19 mouse cellular contexts compared by ENCODE assay signal in genomic region chr4:134868490-134868889, GRCm38 (mm10). TPM values are rescaled to one million over a fixed set of nuclear protein-coding genes. Genes with fewer than 3 reads are reported as not detected.
A peak's percentile ranks its signal among the peaks of the same experiment; 100 is the strongest.
DNase-seq lines count a peak whose midpoint lies in the region; ATAC-seq and TF ChIP-seq lines count a peak whose summit lies in the region.
"Had no signal": no experiment of that assay in that cellular context is flagged by ENCODE, and none has a peak within 500 bp of the region (broad histone marks: within the 10 kb centered on the region; RNA-seq: fewer than 3 reads in every experiment).

No protein-coding gene starts in this region.

- peaks cover 47% of the 10 kb centered on the region for H3K27me3 ChIP-seq in heart, embryonic 10.5 days (ENCODE audit: insufficient read depth, poor library complexity, severe bottlenecking)
- peaks cover 50% of the 10 kb centered on the region for H3K27me3 ChIP-seq in E14TG2a.4 (ENCODE audit: insufficient read depth, low read length)
- H3K27me3 ChIP-seq in liver, embryonic 12.5 days (replicated peaks) = 0 out of 2 replicates have a peak, but pooled peaks cover 9% of the 10 kb centered on the region

- peak overlapping the region; percentile 46 for H3K4me3 ChIP-seq in heart, embryonic 10.5 days
- H3K4me3 ChIP-seq in E14TG2a.4 (replicated peaks; ENCODE audit: low read length) = peak overlapping the region; percentile 55
- H3K4me3 ChIP-seq in liver, embryonic 12.5 days = peak overlapping the region; percentile 82
- H3K4me3 ChIP-seq: midbrain, embryonic 10.5 days; neural tube, embryonic 13.5 days had no signal

- H3K27ac ChIP-seq in heart, embryonic 10.5 days = peak overlapping the region; percentile 70; the same call in 1 of the 2 replicates
- H3K27ac ChIP-seq in liver, embryonic 12.5 days = peak overlapping the region; percentile 96
- H3K27ac ChIP-seq: midbrain, embryonic 10.5 days; neural tube, embryonic 13.5 days had no signal

- no peaks in the 10 kb centered on the region for H3K9me3 ChIP-seq in heart, embryonic 10.5 days
- no peaks in the 10 kb centered on the region for H3K9me3 ChIP-seq in E14TG2a.4 (ENCODE audit: low read length)
- H3K9me3 ChIP-seq in liver, embryonic 12.5 days (replicated peaks) = no peaks in the 10 kb centered on the region
- H3K9me3 ChIP-seq: midbrain, embryonic 10.5 days; neural tube, embryonic 13.5 days had no signal

- no peak for TF ChIP-seq CTCF in E14TG2a.4 (conservative IDR thresholded peaks at IDR 0.05; ENCODE audit: low read length)

- DNase-seq in heart, embryonic 10.5 days (ENCODE audit: low spot score) = no peak
- DNase-seq in heart, adult 11 months = no peak
- peak; percentile 48 for DNase-seq in c-Kit-negative CD71-positive TER-119-positive erythroid progenitor cells, embryonic 14.5 days (ENCODE audit: low read depth, low spot score)
- no peak for DNase-seq in urinary bladder, postnatal 4 days (ENCODE audit: low spot score in 2 of 2)
- DNase-seq in urinary bladder, adult 2 months (ENCODE audit: low spot score) = no peak
- DNase-seq: cerebellum, postnatal 14 days; gastrocnemius, postnatal 36 days; kidney, adult 8-10 months; kidney, postnatal 36 days; layer of hippocampus, postnatal 36 days; lung, adult 18-20 months; lung, postnatal 4 days; right cerebral cortex, postnatal 14 days; thymus, postnatal 36 days had no signal

- WGBS in heart, embryonic 10.5 days = 21% methylated on average over 9 of the region's 9 CpGs
- 23% methylated on average over 9 of the region's 9 CpGs for WGBS in liver, embryonic 12.5 days (ENCODE audit: insufficient replicate concordance)

- H3K4me2 ChIP-seq in liver, embryonic 12.5 days = peak overlapping the region; percentile 95
- H3K4me2 ChIP-seq: neural tube, embryonic 13.5 days had no signal

- peaks cover 40% of the 10 kb centered on the region for H3K4me1 ChIP-seq in heart, embryonic 10.5 days
- H3K4me1 ChIP-seq in E14TG2a.4 (replicated peaks; ENCODE audit: low read depth, low read length) = peaks cover 79% of the 10 kb centered on the region
- peaks cover 77% of the 10 kb centered on the region for H3K4me1 ChIP-seq in liver, embryonic 12.5 days

- H3K36me3 ChIP-seq in heart, embryonic 10.5 days = no peaks in the 10 kb centered on the region
- H3K36me3 ChIP-seq in E14TG2a.4 (ENCODE audit: insufficient read depth, low read length) = no peaks in the 10 kb centered on the region
- H3K36me3 ChIP-seq in liver, embryonic 12.5 days = peaks cover 65% of the 10 kb centered on the region
- H3K36me3 ChIP-seq: midbrain, embryonic 10.5 days; neural tube, embryonic 13.5 days had no signal

- ATAC-seq in liver, embryonic 12.5 days = no peak
- no peak for ATAC-seq in inflammation-experienced regulatory T-cells, adult 6 months

- peak overlapping the region; percentile 94 for H3K9ac ChIP-seq in liver, embryonic 12.5 days
- H3K9ac ChIP-seq: neural tube, embryonic 13.5 days had no signal

RNA-seq across cellular contexts. Expression of gene Rhd, which starts 4.2 kb away (rescaled TPM):
- 24.2 and 38.7 TPM in 2 replicates for polyA plus RNA-seq in heart, embryonic 10.5 days (2016; fragmentation: Nextera tagmentation; extraction: Ambion mirVana)
- polyA plus RNA-seq in liver, embryonic 12.5 days (2016; fragmentation: Nextera tagmentation; extraction: Ambion mirVana) = 477 and 480 TPM in 2 replicates
- 0.15 and 0.48 TPM in 2 replicates for polyA plus RNA-seq in urinary bladder, adult 2 months (2012; rRNA removed)
- polyA plus RNA-seq in inflammation-experienced regulatory T-cells, adult 6 months (2017; shearing (Covaris generic)) = under 1 TPM in 2 of 3 experiments, not detected in 1; 0.31 to 0.36 TPM

RNA-seq across cellular contexts. Expression of gene Maco1, which starts 15.3 kb away (rescaled TPM):
- 21.7 and 31.4 TPM in 2 replicates for polyA plus RNA-seq in heart, embryonic 10.5 days (2016; fragmentation: Nextera tagmentation; extraction: Ambion mirVana)
- 27.2 and 29.8 TPM in 2 replicates for polyA plus RNA-seq in liver, embryonic 12.5 days (2016; fragmentation: Nextera tagmentation; extraction: Ambion mirVana)
- polyA plus RNA-seq in urinary bladder, adult 2 months (2012; rRNA removed) = 35.6 and 38.0 TPM in 2 replicates
- 1 to 10 TPM; 3.4 to 5.5 (median 5.4) TPM for polyA plus RNA-seq in inflammation-experienced regulatory T-cells, adult 6 months (2017; shearing (Covaris generic))

RNA-seq across cellular contexts. Expression of gene Tmem50a, which starts 46.3 kb away (rescaled TPM):
- polyA plus RNA-seq in heart, embryonic 10.5 days (2016; fragmentation: Nextera tagmentation; extraction: Ambion mirVana) = 129 and 131 TPM in 2 replicates
- polyA plus RNA-seq in liver, embryonic 12.5 days (2016; fragmentation: Nextera tagmentation; extraction: Ambion mirVana) = 94.2 and 94.9 TPM in 2 replicates
- polyA plus RNA-seq in urinary bladder, adult 2 months (2012; rRNA removed) = 167 and 192 TPM in 2 replicates
- polyA plus RNA-seq in inflammation-experienced regulatory T-cells, adult 6 months (2017; shearing (Covaris generic)) = 100 to 1,000 TPM; 542 to 558 (median 542) TPM

RNA-seq across cellular contexts. Expression of gene Rsrp1, which starts 54.9 kb away (rescaled TPM):
- 329 and 376 TPM in 2 replicates for polyA plus RNA-seq in heart, embryonic 10.5 days (2016; fragmentation: Nextera tagmentation; extraction: Ambion mirVana)
- polyA plus RNA-seq in liver, embryonic 12.5 days (2016; fragmentation: Nextera tagmentation; extraction: Ambion mirVana) = 310 and 322 TPM in 2 replicates
- polyA plus RNA-seq in urinary bladder, adult 2 months (2012; rRNA removed) = 580 and 969 TPM in 2 replicates
- polyA plus RNA-seq in inflammation-experienced regulatory T-cells, adult 6 months (2017; shearing (Covaris generic)) = 100 to 1,000 TPM; 184 to 307 (median 297) TPM

Comparison
In these comparisons a context has a peak if more than half of its experiments do, and no peak if none do; other contexts are left out.
1. RNA of gene Rhd, which starts 4.2 kb away (polyA plus RNA-seq): 477 to 480 TPM in liver, embryonic 12.5 days; 24.2 to 38.7 TPM in heart, embryonic 10.5 days, 0.15 to 0.48 TPM in urinary bladder, adult 2 months and 0.31 to 0.36 TPM in inflammation-experienced regulatory T-cells, adult 6 months; every median in the first group is over 10 times any median in the second.
2. Peak in every context shown above with its lines, with median percentiles within 50 percentile points of each other: H3K4me3 ChIP-seq.